Mouse (Mus musculus): Measurements from ENCODE around the gene Gm2381. TPM values are rescaled to one million over a fixed set of nuclear protein-coding genes. Genes with fewer than 3 reads are reported as not detected.
"Not testable (repeated sequence)": the region's sequence is repeated elsewhere in the genome, so short reads cannot be mapped to it uniquely, and the experiment has no call there.

The Gm2381 gene
- polyA plus RNA-seq (2016; fragmentation: Nextera tagmentation; extraction: Ambion mirVana): not detected in 2 replicates

GRCm38 (mm10) chr7:42866801-42867458 is at the start of gene Gm2381:
Gene Gm2381, minus strand, starts transcription at chr7:42867234.
- H3K36me3 ChIP-seq; H3K27me3 ChIP-seq (ENCODE audit: low read depth, poor library complexity, severe bottlenecking); H3K27ac ChIP-seq (replicated peaks); DNase-seq (ENCODE audit: low spot score); H3K4me3 ChIP-seq; H3K4me1 ChIP-seq: not testable (repeated sequence)
- H3K9me3 ChIP-seq (replicated peaks): peaks cover 28% of the 10 kb centered on the region; the same call in 1 of the 2 replicates
- 78% methylated on average over 8 of the region's 8 CpGs for WGBS

- H3K36me3 ChIP-seq; H3K4me1 ChIP-seq; DNase-seq (ENCODE audit: low spot score); H3K27me3 ChIP-seq (ENCODE audit: low read depth, poor library complexity, severe bottlenecking); H3K4me3 ChIP-seq; H3K27ac ChIP-seq (replicated peaks): not testable (repeated sequence)
- H3K9me3 ChIP-seq (replicated peaks): peaks cover 64% of the 10 kb centered on the region
- WGBS: 84% methylated on average over 2 of the region's 2 CpGs
Measured at GRCm38 (mm10) chr7:42898067-42898466, 31.0 kb upstream of the Gm2381 start.

- 54% methylated on average over 23 of the region's 23 CpGs for WGBS
- H3K9me3 ChIP-seq (replicated peaks): peaks cover 50% of the 10 kb centered on the region
- no peak overlapping the region for H3K27ac ChIP-seq (replicated peaks)
- no peaks in the 10 kb centered on the region for H3K27me3 ChIP-seq (ENCODE audit: low read depth, poor library complexity, severe bottlenecking)
- no peak for DNase-seq (ENCODE audit: low spot score)
- no peaks in the 10 kb centered on the region for H3K36me3 ChIP-seq
- no peak overlapping the region for H3K4me3 ChIP-seq
- no peaks in the 10 kb centered on the region for H3K4me1 ChIP-seq
Measured at GRCm38 (mm10) chr7:42878090-42878489, 11.1 kb upstream of the Gm2381 start.

- not testable (repeated sequence) for H3K4me1 ChIP-seq; DNase-seq (ENCODE audit: low spot score)
Measured at GRCm38 (mm10) chr7:42838366-42838765, 28.7 kb downstream of the Gm2381 start.

GRCm38 (mm10) chr7:42832221-42832620 is 34.8 kb downstream of the Gm2381 start:
- no peaks in the 10 kb centered on the region for H3K36me3 ChIP-seq
- DNase-seq (ENCODE audit: low spot score): no peak
- 80% methylated on average over 3 of the region's 3 CpGs for WGBS
- no peaks in the 10 kb centered on the region for H3K27me3 ChIP-seq (ENCODE audit: low read depth, poor library complexity, severe bottlenecking)
- H3K4me1 ChIP-seq: no peaks in the 10 kb centered on the region
- no peak overlapping the region for H3K27ac ChIP-seq (replicated peaks)
- peaks cover 38% of the 10 kb centered on the region for H3K9me3 ChIP-seq (replicated peaks)
- H3K4me3 ChIP-seq: no peak overlapping the region

More at GRCm38 (mm10) chr7:42838366-42838765, 28.7 kb downstream of the Gm2381 start:
- H3K4me3 ChIP-seq; H3K27me3 ChIP-seq (ENCODE audit: low read depth, poor library complexity, severe bottlenecking); H3K36me3 ChIP-seq; H3K27ac ChIP-seq (replicated peaks): not testable (repeated sequence)
- peaks cover 22% of the 10 kb centered on the region; the same call in 1 of the 2 replicates for H3K9me3 ChIP-seq (replicated peaks)

GRCm38 (mm10) chr7:42793425-42793824 is 73.6 kb downstream of the Gm2381 start, which contains the start of gene Vmn2r62:
Gene Vmn2r62, minus strand, starts transcription at chr7:42793525.
- not testable (repeated sequence) for H3K27me3 ChIP-seq (ENCODE audit: low read depth, poor library complexity, severe bottlenecking); H3K4me1 ChIP-seq; DNase-seq (ENCODE audit: low spot score); H3K36me3 ChIP-seq; H3K4me3 ChIP-seq; H3K27ac ChIP-seq (replicated peaks); H3K9me3 ChIP-seq (replicated peaks)
- WGBS: no CpG with 5 or more reads among the region's 1 CpGs

Other genes with a start within 250 kb of the Gm2381 start
- 2.7 and 2.9 TPM in 2 replicates for gene Zfp976, start 224.6 kb downstream of the Gm2381 start, polyA plus RNA-seq (2016; fragmentation: Nextera tagmentation; extraction: Ambion mirVana)
- gene Zfp975, start 174.5 kb downstream of the Gm2381 start, polyA plus RNA-seq (2016; fragmentation: Nextera tagmentation; extraction: Ambion mirVana): 7.2 and 8.1 TPM in 2 replicates
- gene Gm17067, start 140.2 kb downstream of the Gm2381 start, polyA plus RNA-seq (2016; fragmentation: Nextera tagmentation; extraction: Ambion mirVana): not detected in 2 replicates
- not detected in 2 replicates for gene Vmn2r62, start 73.7 kb downstream of the Gm2381 start, polyA plus RNA-seq (2016; fragmentation: Nextera tagmentation; extraction: Ambion mirVana)
- gene Vmn2r63, start 66.6 kb upstream of the Gm2381 start, polyA plus RNA-seq (2016; fragmentation: Nextera tagmentation; extraction: Ambion mirVana): not detected in 2 replicates
- gene Gm9268, start 151.5 kb upstream of the Gm2381 start, polyA plus RNA-seq (2016; fragmentation: Nextera tagmentation; extraction: Ambion mirVana): not detected in 2 replicates
- gene Zfp936, start 247.0 kb upstream of the Gm2381 start, polyA plus RNA-seq (2016; fragmentation: Nextera tagmentation; extraction: Ambion mirVana): 0.04 TPM in 1 of 2 replicates, not detected in the other